Mouse (Mus musculus) cerebellum, adult 18-20 months (tissue): ENCODE measurements at regions not wholly inside any gene's neighbourhood (a gene's known extent, or its start where the extent isn't known, plus 50 kb on each side); places are given as distances from the start of the nearest gene placed in this dataset.

Experiments used
- DNase-seq, 2 experiments: peaks; one replicate each; pipeline ENCODE4 v3.0.0; 2021

DNA sequence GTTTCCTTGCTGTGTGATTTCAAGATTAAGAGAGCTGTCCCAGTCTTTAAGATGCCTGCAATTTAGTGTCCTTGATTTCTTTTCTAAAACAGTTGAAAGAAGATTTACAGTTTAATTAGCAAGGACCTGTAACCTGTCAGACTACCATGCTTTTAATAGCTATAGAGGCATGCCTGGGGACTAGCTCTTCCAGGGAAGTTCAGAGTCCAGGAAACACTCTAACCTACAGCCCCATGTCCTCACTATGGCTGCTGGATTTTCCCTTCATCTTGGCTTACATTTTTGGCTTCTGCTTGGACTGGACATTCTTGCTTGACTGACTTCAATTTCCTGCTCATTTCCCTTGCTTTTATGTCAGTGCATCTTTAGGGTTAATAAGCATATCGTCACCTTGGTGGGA lies 61.7 kb upstream of the Mtpn start:
- no peak for DNase-seq

DNA sequence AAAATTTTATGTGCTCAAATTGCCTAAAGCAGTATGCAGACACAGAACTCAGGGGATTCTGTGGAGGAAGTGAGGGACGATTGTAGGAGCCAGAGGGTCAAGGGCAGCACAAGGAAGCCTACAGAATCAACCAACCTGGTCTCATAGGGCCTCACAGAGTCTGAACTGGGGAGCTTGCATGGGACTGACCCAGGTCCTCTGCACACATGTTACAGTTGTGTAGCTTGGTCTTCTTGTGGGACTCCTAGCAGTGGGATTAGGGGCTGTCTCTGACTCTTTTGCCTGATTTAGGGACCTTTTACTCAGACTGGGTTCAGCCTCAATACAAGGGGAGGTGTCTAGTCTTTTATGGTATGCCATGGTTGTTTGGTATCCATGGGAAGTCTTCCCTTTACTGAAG lies 60.2 kb upstream of the Mtpn start:
- no peak for DNase-seq

GRCm38 (mm10) chr6:35598406-35599185 lies 58.9 kb upstream of the Mtpn start:
- no peak for DNase-seq

DNA sequence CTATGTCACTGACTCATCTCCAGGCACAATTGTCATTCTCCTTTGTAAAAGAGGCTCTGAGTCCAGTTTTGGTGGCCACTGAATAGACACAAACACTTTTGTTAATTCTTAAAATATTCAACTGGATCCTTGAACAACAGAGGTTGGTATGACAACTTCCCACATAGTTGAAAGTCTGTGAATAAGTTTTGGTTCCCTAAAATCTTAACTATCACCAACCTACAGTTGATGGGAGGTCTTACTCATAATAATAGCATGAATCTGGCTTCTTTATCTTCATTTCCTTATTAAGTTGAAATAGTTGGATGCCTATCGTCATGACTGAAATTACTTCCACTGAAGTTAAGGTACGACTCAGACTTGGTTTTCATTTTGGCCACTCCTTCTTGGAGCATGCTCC lies 55.3 kb upstream of the Mtpn start:
- DNase-seq, result no peak

GRCm38 (mm10) chr6:35592234-35592633 lies 52.5 kb upstream of the Mtpn start:
- no peak for DNase-seq
